Mouse (Mus musculus) heart, embryonic 14.5 days (tissue): ENCODE measurements around the gene March10. TPM values are rescaled to one million over a fixed set of nuclear protein-coding genes. Genes with fewer than 3 reads are reported as not detected.

Source experiments
- ATAC-seq: fragments of 200-750 bp; cut with Nextera tagmentation; 2 replicates; pipeline ENCODE4 v1.8.0; 2017; ENCODE audit warnings: low read depth, moderate TSS enrichment; ENCODE audit not compliant: insufficient number of reproducible peaks, insufficient read depth, low FRiP score
- H3K27ac ChIP-seq, 2 experiments: fragments of 200-500 bp in 1 of 2; fragments of 300-500 bp in 1 of 2; sonication (generic) in 1 of 2; replicated peaks in 1 of 2; 2 replicates each; pipeline ENCODE4 v1.5.1; 2012 to 2014; ENCODE audit warnings: low read depth in 2 of 2, low read length in 2 of 2, control low read depth in 1 of 2, mild to moderate bottlenecking in 1 of 2, mixed read lengths in 1 of 2; ENCODE audit not compliant: control insufficient read depth in 1 of 2, insufficient read depth in 1 of 2
- H3K27me3 ChIP-seq: fragments of 300-500 bp; sonication (generic); 2 replicates; pipeline ENCODE4 v1.6.1; 2014; ENCODE audit warnings: mild to moderate bottlenecking, low read length, control low read depth; ENCODE audit not compliant: control insufficient read depth, insufficient read depth
- H3K36me3 ChIP-seq: fragments of 300-500 bp; sonication (generic); 2 replicates; pipeline ENCODE4 v1.6.1; 2014; ENCODE audit warnings: mild to moderate bottlenecking, control low read depth, low read length, mixed read lengths; ENCODE audit not compliant: control insufficient read depth, insufficient read depth
- H3K4me1 ChIP-seq, 2 experiments: fragments of 200-500 bp in 1 of 2; fragments of 300-500 bp in 1 of 2; sonication (generic) in 1 of 2; 2 replicates each; pipeline ENCODE4 v1.6.1; 2012 to 2014; ENCODE audit warnings: low read length in 2 of 2, control low read depth in 1 of 2, mixed read lengths in 1 of 2; ENCODE audit not compliant: control insufficient read depth in 2 of 2, insufficient read depth in 2 of 2
- H3K4me2 ChIP-seq: fragments of 300-500 bp; sonication (generic); 2 replicates; pipeline ENCODE4 v1.6.1; 2014; ENCODE audit warnings: mild to moderate bottlenecking, low read length
- H3K4me3 ChIP-seq, 2 experiments: fragments of 200-500 bp in 1 of 2; fragments of 300-500 bp in 1 of 2; sonication (generic) in 1 of 2; 2 replicates each; pipeline ENCODE4 v1.5.1; 2012 to 2014; ENCODE audit warnings: low read length in 2 of 2, mild to moderate bottlenecking in 2 of 2, control low read depth in 1 of 2, low read depth in 1 of 2, moderate library complexity in 1 of 2; ENCODE audit not compliant: control insufficient read depth in 1 of 2, insufficient read depth in 1 of 2
- H3K9ac ChIP-seq: fragments of 300-500 bp; sonication (generic); 2 replicates; pipeline ENCODE4 v1.6.1; 2014; ENCODE audit warnings: mild to moderate bottlenecking, low read length
- H3K9me3 ChIP-seq: fragments of 300-500 bp; sonication (generic); 2 replicates; pipeline ENCODE4 v1.6.1; 2016; ENCODE audit warnings: low read length, control low read depth; ENCODE audit not compliant: control insufficient read depth
- WGBS: fragments of 180-500 bp; shearing (Covaris S2); extraction: QIAGEN DNeasy Blood & Tissue Kit; methylation state at CpG from one replicate; pipeline ENCODE4 v1.1.7; 2014; 5-methylcytosine and 5-hydroxymethylcytosine counted together
- polyA plus RNA-seq: library from polyadenylated mRNA; unstranded; fragments of >200 nt; fragmentation: Nextera tagmentation; extraction: Ambion mirVana; gene quantifications from 2 replicates; pipeline ENCODE4 v1.2.1, GENCODE M21; 2014

The March10 gene
- polyA plus RNA-seq, 1 experiment from 2014 or later: 0.28 TPM

DNA sequence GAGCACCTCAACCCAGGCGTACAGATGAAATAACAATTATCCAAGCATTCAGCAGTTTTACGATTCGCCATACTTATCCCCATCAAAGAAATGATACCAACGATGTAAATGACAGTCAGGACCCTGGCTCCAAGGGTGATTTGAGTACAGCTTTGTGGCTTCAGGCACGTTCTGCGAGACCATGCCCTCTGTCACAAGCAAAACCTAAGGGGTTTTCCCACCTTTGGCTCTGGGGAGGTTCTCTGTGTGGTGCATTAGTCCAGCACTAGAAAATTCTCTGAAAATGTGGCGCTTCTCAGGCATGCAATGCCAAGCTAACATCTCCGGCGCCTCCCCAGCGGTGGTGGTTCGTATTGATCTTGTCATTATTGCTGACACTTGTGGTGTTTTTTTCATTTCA, 47.1 kb downstream of the March10 start:
- H3K9me3 ChIP-seq: no peaks in the 10 kb centered on the region
- no peaks in the 10 kb centered on the region for H3K36me3 ChIP-seq
- peaks cover 3 to 5% of the 10 kb centered on the region in 2 experiments; a peak in 3 of 4 replicates for H3K4me1 ChIP-seq
- no peak overlapping the region for H3K4me2 ChIP-seq
- H3K27me3 ChIP-seq: no peaks in the 10 kb centered on the region
- H3K27ac ChIP-seq: no peak overlapping the region
- ATAC-seq: no peak
- H3K4me3 ChIP-seq: no peak overlapping the region
- H3K9ac ChIP-seq: no peak overlapping the region
- WGBS: 91% methylated on average over 11 of the region's 11 CpGs

DNA sequence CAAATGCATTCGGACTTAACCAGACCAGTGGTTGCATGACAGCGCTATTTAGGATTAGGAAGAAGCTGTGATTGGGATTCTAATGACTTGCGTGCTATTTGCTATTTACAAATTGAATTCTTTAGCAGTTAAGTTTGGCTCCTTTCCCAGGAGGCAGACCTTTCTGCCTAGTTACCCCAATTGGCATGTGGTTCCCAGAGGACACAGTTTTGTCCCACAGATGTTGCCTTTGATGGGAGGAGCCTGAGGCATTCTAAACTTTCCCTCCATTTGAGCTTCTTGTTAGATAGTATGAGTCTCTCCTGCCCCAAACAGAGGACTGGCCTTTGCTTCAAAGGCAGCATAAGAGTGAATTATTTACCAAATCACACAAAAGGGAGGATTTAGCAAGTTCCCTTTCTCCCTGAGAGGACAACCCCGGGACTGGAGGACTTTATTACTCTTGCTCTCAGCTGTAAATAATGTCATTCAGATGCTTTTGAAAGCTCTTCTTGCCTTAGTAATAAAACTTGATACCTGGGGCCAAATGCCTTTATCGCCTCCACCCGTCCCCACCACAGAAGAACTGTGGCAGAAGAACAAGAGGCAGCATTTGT, 48.6 kb downstream of the March10 start:
- H3K4me2 ChIP-seq: no peak overlapping the region
- peaks cover 3 to 9% of the 10 kb centered on the region in 2 experiments; a peak in 3 of 4 replicates for H3K4me1 ChIP-seq
- H3K9ac ChIP-seq: no peak overlapping the region
- 80% methylated on average over 6 of the region's 6 CpGs for WGBS
- H3K9me3 ChIP-seq: no peaks in the 10 kb centered on the region
- H3K4me3 ChIP-seq: no peak overlapping the region
- no peak for ATAC-seq
- no peaks in the 10 kb centered on the region for H3K36me3 ChIP-seq
- H3K27me3 ChIP-seq: no peaks in the 10 kb centered on the region
- H3K27ac ChIP-seq: no peak overlapping the region

DNA sequence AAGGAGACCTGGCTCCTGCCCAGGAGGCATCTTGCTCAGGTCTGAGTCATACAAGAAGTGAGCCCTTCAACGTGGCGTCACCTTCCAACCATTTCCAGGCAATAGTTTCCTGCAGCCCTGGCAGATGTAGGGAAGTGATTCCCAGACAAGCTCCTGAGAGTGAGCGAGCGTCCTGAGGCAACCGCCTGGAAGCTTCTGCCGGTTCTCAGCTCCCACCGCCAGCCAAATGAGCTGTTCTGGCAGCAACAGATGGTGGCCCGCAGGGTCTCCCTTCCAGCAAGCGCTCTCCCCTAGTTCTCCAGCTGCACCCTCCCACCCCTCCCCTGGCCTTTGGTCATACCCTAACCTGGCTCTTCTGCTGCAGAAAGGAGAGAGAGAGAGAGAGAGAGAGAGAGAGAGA, 54.2 kb downstream of the March10 start:
- H3K27me3 ChIP-seq: no peaks in the 10 kb centered on the region
- no peaks in the 10 kb centered on the region for H3K9me3 ChIP-seq
- H3K4me1 ChIP-seq: peaks cover 0 to 9% of the 10 kb centered on the region in 2 experiments; a peak in 3 of 4 replicates
- H3K27ac ChIP-seq: no peak overlapping the region
- H3K4me2 ChIP-seq: no peak overlapping the region
- no peak overlapping the region for H3K4me3 ChIP-seq
- no peak for ATAC-seq
- H3K36me3 ChIP-seq: no peaks in the 10 kb centered on the region
- H3K9ac ChIP-seq: no peak overlapping the region; the same call in 1 of the 2 replicates
- WGBS: 33% methylated on average over 9 of the region's 9 CpGs

- WGBS: 83% methylated on average over 7 of the region's 7 CpGs
- 0 out of 4 replicates have a peak, but pooled peaks cover 2 to 5% of the 10 kb centered on the region in 2 experiments for H3K4me1 ChIP-seq
- no peak for ATAC-seq
- no peak overlapping the region for H3K4me3 ChIP-seq
- H3K4me2 ChIP-seq: no peak overlapping the region
- H3K27me3 ChIP-seq: no peaks in the 10 kb centered on the region
- no peaks in the 10 kb centered on the region for H3K36me3 ChIP-seq
- H3K27ac ChIP-seq: no peak overlapping the region
- H3K9ac ChIP-seq: no peak overlapping the region
- 0 out of 2 replicates have a peak, but pooled peaks cover 3% of the 10 kb centered on the region for H3K9me3 ChIP-seq
Measured at GRCm38 (mm10) chr11:105390290-105390689, 66.2 kb downstream of the March10 start.

DNA sequence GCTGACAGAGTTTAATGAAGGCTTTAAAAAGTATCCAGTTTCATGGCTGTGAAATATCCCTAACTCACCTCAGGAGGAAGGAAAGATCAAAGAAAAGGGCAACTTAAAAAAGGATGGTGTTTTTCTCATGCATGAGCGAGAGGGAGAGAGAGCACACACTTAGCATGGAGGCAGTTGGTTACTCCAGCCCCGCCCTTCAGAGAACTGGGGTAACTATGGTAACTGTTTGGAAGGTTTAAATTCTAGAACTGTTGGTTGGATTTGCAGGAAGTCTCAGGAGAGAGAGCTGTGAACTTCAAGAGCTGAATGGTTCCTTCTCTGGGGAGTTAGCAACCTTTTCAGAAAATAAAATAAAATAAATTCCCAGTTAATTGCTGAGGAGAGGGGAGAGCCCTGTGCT, 67.9 kb downstream of the March10 start:
- Histone ChIP-seq H3K36me3 (no peaks in the 10 kb centered on the region), H3K27me3 (no peaks in the 10 kb centered on the region), H3K4me1 (0 out of 4 replicates have a peak, but pooled peaks cover 2 to 5% of the 10 kb centered on the region in 2 experiments), H3K9me3 (no peaks in the 10 kb centered on the region), H3K9ac (no peak overlapping the region), H3K4me3 (no peak overlapping the region), H3K4me2 (no peak overlapping the region), H3K27ac (no peak overlapping the region)
- WGBS: 71% methylated on average over 2 of the region's 2 CpGs
- no peak for ATAC-seq

DNA sequence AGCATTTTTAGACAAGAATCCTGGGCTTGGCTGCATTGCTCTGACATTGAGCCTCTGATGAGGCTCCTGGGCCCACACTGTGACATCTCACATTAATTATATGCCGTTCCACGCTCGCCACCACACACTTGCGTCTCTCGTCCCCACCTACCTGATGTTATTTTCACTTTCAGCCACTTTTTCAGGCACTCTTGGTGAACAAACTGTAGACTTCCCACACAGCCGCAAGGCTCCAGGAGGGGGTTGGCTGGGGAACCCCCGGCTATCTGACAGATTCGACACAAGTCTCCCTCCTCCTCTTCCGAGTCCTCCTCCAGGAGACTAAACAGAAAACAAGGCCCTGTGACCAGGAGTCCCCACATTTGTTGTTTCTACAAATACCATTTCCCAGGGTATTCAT, 71.3 kb downstream of the March10 start:
- WGBS: 92% methylated on average over 9 of the region's 9 CpGs
- H3K4me3 ChIP-seq: no peak overlapping the region

DNA sequence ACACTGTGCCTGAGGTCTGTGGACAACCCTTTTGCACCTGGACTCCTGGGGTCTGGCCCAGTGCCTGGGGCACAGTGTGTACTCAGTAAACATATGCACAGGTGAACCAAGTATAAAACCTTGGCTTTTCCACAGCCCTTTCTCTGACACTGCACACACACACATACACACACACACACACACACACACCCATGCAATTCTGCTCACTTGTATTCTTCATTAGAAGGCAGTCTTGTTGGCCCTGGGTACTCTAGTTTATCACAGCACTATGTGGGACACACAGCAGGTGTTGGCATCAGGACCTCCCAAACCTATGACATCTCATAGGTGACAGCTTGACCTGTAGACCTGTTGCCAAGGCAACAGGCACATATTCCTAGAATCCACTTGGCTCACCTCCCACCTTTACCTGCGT, 80.7 kb downstream of the March10 start:
- 82% methylated on average over 1 of the region's 1 CpGs for WGBS
- Histone ChIP-seq H3K27ac (no peak overlapping the region), H3K4me1 (peaks cover 24 to 32% of the 10 kb centered on the region in 2 experiments), H3K9ac (no peak overlapping the region), H3K9me3 (no peaks in the 10 kb centered on the region), H3K4me3 (no peak overlapping the region), H3K36me3 (no peaks in the 10 kb centered on the region), H3K4me2 (no peak overlapping the region), H3K27me3 (no peaks in the 10 kb centered on the region)
- ATAC-seq: no peak

More for the DNA sequence above, 71.3 kb downstream of the March10 start:
- Histone ChIP-seq H3K36me3 (no peaks in the 10 kb centered on the region), H3K9ac (no peak overlapping the region), H3K9me3 (no peaks in the 10 kb centered on the region), H3K27me3 (no peaks in the 10 kb centered on the region), H3K4me2 (no peak overlapping the region), H3K27ac (no peak overlapping the region), H3K4me1 (no peaks in the 10 kb centered on the region)
- ATAC-seq: no peak
